Mouse (Mus musculus): ENCODE measurements at regions not wholly inside any gene's neighbourhood (a gene's known extent, or its start where the extent isn't known, plus 50 kb on each side); places are given as distances from the start of the nearest gene placed in this dataset.
"Not testable (repeated sequence)": the region's sequence is repeated elsewhere in the genome, so short reads cannot be mapped to it uniquely, and the experiment has no call there.

DNA sequence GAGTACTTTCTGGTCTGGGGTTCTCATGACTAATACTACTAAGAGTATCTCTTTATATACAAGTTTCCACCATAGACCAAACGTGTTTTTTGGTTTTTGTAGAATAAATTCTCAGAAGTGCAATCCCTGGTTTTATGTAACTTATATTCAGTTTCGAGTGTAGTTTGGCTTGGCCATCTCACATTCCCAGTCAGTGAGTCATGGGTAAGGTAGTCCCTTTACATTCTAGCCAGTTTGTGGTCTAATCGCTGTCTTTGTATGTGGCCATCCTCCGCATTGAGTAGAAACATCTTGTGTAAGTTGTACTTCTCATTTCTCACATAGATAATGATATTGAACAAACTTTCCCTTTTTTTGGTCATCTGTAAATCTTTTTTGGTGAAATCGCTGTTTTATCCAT, 88.3 kb downstream of the Anxa5 start:
- DNase-seq: no peak

DNA sequence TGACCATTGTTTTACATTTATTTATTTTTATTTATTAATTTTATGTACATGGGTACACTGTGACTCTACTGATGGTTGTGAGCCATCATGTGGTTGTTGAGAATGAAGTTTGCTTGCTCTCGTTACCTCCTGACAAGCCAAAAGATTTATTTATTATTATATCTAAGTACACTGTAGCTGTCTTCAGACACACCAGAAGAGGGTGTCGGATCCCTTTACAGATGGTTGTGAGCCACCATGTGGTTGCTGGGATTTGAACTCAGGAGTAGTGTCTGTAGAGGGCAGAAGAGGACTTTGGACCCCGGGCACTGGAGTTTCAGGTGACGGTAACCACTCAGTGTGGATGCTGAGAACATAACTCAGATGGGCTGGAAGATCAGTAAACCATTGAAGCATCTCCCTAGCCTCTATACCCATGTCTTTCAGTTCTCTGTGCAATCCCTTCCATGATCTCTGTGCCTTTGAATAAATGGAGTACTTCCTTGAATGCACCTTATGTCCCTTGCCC, 92.2 kb downstream of the Anxa5 start:
- no peak for DNase-seq

DNA sequence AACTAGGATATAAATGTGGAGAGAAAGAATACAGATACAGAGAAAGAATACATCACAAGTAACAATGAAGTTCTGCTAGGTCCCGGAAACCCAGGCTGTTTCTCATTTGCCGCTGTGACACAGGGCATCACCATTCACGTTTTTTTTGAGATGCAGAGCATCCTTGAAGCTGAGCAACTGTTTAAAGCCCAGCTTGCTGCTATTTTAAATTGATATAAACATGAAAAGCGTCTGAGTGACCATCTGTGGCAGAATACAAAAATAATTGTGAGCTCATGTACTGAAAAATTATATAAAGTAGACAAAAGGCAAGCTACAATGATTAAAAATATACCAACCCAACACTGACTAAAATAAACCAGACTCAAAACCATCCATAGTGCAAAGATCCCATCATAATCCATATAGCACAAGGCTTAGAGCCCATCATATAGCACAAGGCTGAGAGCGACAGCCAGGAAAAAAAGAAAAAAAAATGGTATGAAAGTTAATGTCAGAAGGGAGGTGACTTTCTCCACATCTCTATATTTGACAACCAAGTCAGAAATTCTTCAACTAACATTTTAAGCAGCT, 94.0 kb downstream of the Anxa5 start:
- no peak for DNase-seq

DNA sequence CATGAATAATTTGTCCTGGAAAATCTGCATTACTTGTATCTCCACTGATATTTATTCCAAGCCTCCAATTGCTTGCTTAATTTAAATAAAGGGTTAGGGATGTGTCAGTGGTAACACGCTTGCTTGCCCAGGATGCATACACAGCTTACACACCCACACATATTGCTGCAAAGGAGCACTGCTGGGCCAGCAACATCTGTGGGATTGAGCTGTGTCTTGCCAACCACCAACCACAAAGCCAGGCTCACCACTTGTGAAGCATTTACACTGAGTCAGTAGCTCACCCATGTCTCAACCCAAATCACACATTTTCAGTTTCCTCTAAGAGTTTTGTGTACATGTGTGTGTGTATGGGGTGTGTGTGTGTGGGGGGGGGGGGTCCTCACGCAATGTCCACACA, 100.0 kb downstream of the Anxa5 start:
- no peak for DNase-seq

DNA sequence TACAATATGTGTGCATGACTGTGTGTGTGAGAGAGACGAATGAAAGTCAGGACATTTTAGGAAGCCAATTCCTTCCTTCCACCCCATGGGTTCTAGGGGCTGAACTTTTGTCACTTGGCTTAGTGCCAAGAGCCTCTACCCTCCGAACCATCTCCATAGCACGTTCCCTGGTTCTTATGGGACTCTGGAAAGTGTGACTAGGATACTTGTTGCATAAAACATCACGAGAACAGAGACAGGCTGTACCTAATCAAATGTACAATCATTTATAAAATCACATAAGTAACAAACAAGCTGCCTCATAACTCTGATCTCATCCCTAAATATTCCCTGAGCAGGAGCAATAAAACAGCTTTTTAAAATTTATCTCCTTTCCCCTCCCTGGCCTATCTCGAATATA, 100.8 kb downstream of the Anxa5 start:
- no peak for DNase-seq

DNA sequence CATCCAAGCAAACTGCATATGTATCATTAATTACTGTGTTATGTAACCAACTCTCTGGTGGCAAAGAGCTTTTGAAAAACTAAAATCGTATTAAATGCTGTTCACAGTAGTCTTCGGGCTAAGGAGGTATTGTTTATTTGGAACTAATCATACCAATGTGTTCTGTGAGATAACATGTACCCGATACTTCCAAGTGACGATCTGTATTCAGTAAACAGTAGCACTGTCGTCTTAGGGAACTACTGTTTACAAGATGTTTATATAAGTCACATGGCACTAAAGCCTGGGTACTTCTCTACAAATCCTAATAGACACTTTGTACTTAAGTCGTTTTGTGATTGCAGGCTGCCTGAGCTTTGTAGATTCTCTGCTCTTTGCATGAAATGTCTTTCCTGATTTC, 114.8 kb downstream of the Anxa5 start:
- DNase-seq: no peak

DNA sequence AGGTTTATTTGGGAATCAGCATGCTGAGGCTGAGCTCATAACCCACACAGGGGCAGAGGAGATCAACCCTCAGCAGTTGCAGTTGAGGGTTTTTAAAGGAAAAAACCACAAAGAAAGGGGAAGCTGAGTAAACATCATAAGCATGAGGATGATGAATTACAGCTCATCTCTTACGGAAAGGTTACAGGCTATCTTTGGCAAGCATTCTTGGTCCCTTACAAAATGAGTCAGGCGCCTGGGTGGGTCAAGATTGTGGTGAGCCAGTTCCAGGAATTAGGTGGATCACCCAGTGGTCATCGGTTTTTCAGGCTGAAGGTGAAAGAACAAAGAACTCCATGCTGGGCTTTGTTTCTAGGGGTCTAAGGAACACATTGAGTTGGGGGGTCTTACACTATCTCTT, 121.5 kb downstream of the Anxa5 start:
- DNase-seq: not testable (repeated sequence)

DNA sequence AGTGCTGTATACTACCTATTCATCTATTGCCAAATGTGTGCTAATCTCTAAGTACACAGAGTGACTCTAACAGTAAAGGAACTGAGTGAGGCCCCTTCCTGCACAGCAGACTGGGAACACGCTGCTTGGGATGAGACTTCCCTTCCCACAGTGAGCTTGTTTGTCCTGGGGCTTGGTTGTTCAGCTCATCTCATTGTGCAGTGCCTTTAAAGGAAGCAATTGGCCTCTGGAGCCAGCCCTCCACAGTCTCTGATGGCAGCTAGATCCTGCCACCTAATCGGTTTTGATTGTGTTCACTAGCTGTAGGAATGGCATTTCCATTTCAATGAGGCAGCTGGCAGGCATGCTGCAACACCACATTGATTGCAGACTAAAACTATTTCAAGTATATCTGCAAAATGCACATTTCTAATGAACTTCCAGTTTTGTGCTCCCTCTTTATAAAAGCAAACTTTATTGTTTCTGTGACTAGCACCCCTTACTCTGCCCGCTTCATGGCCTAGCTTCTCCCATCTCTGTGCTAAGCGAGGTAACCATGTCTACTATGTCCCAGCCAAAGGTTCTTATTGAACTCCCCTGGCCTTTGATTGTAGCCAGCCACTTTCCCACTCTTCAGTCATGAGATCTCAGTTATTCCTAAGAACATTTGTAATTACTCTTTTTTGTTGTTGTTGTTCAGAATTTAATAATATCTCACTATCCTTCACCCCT, 123.5 kb downstream of the Anxa5 start:
- DNase-seq: no peak

DNA sequence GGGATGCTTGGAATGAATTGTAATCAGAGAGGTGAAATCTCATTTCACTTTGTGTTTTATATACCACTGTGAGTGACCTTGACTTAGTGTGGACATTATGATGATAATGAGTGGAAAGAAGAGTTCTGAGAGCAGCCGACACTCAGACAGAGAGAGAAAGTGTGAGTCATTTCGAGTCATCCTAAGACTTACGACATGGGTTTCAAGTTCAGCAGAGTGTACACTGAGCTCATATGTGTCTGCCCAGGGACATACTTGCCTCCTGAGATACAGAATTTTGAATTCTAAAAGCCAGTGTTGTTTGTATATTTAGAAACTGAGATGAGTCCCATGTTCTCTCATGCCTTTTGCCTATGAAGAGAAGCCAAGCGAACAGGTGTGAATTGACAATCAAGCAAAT, 126.6 kb downstream of the Anxa5 start:
- DNase-seq: peak; percentile 13

DNA sequence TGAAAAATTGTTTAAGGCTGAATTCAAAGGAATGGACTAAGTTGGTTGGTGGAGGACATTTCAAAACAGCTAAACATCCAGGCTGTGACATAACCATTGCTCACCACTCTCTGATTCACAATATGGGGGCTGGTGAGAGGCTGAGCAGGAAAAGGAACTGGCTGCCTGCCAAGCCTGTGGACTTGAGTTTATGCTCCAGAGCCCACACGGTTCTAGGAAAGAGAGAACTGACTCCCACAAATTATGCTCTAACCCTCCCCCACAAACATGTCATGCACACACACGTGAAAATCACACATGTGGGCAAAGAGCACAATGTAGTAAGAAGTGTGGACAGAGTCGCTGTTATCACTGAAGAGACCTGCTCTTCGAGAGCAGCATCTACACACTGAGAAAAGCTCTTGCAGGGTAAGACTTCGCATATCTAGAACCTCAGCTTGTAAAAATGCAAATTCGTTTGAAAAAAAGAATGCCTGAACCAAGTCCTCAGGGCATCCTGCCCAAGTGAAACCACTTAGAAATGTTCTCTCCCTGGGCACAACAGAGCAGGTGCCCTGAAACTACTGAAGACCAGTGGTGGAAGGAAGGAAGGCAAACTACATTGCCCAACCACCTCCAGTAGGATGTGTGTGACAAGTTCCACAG, 118.9 kb upstream of the Qrfpr start:
- peak; percentile 77 for DNase-seq

DNA sequence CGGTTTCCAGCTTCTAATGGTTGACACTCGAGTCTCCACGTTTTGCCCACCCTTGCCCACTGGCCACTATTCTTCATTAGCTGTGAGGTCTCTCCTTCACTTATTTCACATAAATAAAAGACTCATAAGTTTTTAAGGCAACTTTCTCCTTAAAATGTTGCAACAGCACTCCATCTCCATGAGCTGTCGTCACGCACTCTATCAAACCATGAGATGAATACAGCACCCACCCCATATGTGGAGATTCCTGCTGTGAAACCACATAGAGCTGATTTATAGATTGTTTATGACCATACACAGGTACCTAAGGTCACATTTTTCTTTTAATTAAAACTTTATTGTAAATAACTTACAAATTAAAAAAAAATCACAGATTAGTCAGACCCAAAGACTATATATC, 117.5 kb upstream of the Qrfpr start:
- DNase-seq: no peak

DNA sequence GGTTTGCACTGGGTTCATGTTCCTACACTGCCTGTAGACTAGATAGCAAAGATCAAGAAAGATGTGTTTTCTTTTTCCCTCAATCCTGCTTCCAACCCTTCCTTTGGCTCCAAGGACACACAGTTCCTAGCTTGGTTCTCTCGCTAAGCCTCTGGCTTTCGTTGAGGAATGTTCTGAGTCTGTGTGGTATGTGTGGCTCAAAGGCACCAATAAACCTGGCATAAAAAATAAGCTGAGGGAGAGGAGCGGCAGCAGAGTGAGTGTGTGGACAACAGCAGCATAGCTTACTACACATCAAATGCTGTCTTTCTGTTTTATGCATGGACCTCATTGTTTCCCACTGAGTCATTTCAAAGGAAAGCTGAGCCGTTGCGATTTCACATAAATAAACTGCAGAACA, 112.2 kb upstream of the Qrfpr start:
- no peak for DNase-seq

DNA sequence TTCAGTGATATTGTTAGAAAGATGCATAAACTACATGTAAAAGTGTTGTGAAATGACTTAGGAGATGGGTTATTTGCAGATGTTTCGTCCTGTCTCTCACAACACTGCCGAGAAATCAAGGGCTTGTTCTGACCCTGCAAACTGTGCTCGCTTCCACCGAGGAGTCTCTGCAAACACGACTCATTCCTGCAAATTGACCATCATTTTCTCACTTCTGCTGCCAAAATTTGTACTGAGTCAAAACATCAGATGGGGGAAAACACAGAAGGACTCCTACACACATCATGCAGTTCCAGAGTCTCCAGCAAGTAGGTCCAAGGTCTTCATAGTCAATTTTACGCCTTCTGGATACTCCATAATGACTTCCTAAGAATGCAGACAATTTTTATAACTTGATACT, 109.9 kb upstream of the Qrfpr start:
- DNase-seq: no peak

DNA sequence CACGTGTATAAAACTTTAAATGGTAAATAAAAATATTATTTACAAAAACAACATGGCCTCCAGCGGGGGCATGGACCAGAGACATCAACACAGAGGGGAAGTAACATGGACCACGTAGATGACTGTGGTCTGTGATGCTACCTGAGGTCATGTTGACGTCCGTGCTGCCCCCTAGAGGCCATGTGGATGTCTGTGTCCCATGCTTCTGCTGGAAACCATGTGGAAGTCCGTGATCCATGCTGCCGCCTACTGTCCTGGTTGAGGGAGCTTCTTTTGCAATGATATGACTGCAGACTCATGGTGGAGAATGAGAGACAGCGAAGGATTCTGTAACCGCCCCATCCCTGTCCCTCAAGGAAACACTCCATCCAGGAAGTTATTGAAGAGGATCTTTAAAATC, 108.5 kb upstream of the Qrfpr start:
- peak; percentile 77 for DNase-seq

DNA sequence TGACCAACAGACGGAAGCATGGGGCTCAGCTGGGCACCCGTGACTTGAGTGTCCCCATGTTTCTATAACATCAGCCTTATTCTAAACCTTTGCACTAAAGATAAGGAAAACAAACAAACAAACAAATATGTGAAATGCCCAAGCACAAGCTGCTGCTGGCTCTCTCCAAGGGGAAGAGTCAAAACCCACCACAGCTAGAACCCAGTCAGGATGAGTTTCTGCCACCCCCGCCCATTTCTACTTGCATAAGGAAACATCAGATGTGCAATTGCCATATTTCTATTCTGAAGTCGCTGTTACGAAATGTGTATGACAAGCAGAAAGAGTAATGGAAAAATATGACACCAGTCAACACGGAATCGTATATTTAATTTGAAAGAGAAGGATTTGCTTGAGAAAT, 107.5 kb upstream of the Qrfpr start:
- no peak for DNase-seq

DNA sequence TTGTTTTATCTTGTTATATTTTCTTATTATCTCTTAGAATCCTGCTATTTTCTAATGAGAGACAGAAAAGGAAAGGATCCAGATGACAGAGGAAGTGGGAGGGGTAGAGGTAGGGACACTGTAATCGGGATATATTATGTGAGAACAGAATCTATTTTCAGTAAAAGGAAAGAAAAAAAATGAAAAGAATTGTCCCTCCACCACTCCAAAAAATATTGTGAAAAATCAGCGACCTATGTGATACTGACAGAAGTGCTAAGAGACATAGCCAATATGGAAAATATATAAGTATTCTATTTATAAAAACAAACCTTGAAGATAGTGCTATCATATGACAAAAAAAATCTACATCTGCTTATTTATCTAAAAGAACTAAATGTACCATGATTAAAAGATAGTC, 106.8 kb upstream of the Qrfpr start:
- no peak for DNase-seq

DNA sequence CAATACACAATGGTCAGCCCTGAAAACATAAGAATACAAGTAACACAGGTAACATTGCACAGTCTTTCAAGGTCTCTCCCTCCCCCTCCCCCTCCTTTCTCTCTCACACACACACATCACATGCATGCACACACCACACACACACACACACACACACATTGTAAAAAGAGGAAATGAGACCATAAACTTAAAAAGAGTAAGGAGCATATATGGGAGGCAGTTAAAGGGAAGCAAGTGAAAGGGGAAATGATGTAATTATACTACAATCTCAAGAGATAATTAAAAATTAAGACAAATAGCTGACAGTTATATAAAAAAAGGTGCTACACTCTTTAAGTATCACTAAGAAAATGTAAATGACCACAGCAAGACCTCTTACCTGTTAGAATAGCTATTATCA, 96.5 kb upstream of the Qrfpr start:
- DNase-seq: no peak

DNA sequence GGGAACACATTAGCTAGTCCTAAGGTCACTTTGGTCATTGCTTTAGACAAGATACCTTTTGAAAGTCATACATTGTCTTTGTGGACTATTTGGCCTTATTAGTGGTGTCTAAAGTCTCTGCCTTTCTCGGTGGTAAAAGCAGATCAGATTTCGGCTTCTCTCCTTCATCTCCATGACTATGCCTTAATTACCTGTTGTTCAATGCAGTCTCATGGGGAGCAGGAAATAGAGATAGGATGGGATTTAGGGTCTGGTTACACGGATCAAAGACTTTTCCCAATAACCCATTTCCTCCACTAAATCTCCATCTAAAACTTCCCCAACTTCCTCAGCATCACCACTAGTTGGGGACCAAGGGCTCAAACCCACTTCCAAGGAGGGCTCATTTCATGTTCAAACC, 89.2 kb upstream of the Qrfpr start:
- DNase-seq: no peak

DNA sequence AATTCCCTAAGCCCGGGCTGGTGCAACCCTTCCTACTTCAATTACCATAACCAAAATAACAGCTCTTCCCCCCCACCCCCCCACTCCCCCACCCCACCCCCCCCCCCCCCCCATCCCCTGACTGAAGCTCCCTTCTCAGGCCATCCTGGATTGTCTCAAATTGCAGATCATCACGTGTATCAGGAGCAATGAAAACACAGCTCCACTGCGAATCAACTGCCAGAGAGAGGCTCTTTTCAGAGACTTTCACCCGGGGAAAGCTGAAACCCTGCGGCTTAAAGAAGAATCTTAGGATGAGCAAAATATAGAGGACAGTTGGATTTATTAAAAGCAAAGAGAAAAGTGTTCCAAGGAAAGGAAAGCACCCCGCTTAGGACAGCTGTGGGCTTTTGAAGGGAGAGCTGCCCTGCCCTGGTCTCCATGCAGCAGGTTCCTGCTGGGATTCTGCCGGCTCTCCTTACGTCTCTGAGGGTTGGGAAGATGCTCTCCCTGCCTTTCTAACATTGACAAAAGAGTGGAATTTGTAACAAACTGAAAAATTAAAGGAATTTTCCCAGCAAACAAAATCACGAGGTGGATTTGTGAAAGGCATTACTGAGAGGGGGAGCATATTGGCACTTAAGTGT, 88.6 kb upstream of the Qrfpr start:
- DNase-seq: no peak

DNA sequence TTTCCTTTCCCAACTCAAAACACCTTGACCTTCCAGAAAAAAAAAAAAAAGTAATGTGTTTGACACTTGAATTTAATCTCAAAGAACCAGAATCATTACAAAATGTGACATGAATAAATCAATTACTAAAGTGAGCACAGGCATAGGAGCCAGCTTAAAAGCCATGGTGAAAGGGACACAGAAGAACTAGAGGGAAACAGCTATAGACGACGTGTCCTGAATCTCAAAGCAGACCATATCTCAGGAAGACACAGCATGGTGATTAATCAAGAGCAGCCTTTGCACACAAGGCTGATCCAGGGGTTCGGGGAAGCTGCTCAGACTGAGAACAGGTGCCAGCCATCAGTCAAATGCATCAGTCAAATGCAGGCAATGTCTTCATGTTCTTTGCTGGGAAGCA, 74.7 kb upstream of the Qrfpr start:
- DNase-seq: no peak

DNA sequence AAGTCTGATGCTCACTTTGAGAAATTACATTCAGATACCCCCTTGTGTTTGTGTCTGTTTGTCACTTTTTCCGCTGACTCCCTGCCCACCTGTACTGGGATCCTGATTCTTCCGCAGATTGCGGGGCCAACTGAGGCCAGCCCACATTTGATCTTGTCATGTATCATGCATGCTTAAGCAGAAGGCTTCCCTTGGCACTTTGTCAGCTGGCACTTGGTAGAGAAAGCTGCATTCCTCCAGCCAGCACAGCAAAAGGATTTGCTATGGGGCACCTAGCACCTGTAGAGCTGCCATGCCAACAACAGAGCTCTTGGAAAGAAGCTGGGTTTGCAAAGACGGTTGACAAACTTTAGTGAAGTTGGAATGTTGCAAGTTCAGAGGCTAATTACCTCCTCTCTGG, 69.9 kb upstream of the Qrfpr start:
- no peak for DNase-seq

DNA sequence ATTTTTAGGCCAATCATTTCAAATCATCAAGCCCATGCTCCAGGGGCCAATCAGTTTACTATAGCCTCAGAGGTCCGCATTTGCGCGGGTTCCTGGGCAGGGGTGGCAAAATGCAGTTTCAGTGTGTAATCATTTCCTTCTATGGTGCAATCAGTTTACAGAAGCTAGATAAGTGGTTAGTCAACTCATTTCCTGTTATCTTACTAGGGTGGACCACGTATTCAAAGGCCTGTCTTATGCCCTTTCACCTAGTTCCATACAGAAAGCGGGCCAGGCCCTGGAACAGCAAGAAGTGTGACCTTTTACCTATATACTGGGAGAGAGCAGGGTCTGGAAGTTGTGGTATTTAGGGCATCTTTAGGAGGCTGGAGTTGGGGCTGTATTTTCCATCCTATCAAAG, 62.0 kb upstream of the Qrfpr start:
- DNase-seq: no peak

DNA sequence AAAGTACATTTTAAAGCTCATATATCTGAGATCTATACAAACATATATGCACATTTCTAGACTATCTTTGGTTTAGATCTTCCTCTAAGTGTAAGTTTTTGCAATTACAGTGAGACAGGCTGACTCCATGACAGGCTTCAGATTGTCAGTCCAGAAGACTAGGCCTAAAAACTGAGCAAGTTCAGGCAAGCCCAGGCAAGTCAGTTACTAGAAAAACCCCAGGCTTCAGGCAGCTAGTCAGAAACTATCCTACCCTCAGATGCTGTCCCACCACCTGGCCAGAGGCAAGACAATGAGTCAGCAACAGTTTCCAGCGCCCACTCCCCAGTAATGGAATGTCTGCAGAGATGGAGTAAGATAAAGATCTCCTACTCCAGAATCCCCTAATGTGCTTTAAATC, 53.4 kb upstream of the Qrfpr start:
- DNase-seq: no peak

Data from adrenal gland, postnatal 14 days (tissue).